Mouse (Mus musculus) retina, adult 2 months (tissue): ENCODE measurements around the gene Tceal5.

Experiments
- DNase-seq: peaks from one replicate; pipeline ENCODE4 v3.0.0-alpha.2; 2012; ENCODE audit warnings: low read depth, low spot score

Tceal5 gene

DNA sequence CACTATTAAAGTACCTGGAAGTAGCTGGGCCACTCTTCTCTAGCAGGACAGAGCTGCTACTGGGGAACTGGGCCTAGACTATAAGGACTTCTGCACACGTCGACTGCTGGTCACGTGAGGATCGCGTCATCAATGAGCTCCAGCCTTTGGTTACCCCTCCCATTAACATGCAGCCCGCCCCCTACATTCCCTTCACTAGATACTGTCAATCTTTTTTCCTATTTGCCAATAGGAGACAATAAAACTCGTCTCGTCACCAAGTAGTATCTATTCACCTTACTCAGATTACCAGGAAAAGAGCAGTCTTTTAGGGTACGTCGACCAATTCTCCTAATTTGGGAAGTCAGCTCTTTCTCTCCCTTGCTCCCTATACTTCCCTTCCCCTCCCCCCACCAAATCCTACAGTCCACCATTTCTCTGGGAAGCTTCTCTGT, 31.5 kb downstream of the Tceal5 start, which contains the start of gene Tceal8:
Tceal8 (minus strand) TSS at position 225 of the 434 bp plus-strand sequence.
- peak; percentile 56 for DNase-seq

DNA sequence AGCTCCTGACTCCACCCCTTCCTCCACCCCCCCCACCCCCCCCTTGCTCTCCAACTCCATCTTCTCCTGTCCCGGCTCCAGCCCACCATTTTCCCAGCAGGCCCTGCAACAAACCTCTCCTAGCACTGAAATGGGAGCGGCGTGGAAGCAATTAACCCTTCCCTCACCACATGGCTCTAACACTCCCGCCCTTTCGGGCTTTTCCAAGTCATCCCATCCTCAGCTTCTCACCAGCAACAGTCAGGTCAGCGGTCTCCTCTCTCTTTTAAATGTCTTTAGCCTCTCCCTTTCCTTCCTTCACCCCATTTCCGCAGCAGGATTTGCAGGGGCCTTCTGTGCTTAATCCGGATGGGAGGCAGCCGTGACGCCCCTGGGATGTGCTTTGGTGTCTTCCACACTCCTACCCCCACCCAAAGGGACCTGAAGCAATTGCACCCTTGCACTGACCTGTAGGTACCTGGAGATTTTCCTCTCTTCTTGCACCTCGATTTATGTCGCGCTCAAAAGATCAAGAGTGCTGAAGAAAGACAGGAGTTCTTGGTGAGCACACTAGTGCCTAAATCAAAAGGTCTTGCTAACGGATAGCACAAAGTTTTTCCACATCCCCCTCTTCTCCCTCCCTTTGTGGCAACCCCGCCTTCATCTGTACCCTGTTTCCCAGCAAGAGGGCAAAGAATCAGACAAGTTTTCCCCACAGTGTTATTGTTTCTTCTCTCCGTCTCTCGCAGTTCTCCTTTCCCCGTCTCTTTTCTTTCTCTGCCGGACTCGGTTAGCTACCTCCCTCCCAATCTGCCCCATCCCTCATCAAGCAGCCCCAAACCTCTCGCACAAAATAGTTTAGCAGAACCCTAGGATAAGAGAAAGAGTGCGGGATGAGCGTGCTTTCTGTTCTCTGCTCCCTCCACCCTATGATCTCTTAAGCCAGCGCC, 32.2 kb downstream of the Tceal5 start:
- no peak for DNase-seq

DNA sequence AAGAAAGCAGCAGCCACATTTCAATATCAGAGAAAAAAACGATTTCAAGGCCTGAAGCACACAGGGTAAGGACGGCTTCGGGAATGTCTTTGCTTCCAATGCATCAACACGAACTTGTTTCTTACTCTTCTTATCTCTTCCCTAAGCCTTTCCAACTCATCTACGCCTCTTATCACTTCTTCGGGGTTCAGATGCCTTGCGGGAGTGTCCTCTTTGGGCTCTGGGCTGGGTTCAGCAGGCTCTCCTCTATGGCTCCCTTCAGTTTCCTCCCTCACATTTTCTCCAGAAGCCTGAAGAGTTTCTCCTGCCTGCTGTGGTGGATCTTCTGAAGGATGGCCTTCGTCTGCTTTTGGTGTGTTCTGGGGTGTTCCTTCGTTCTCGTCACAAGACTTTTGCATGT, 33.1 kb downstream of the Tceal5 start:
- no peak for DNase-seq
